Mouse (Mus musculus) neutrophil, adult 83 days (primary cell): Measurements from ENCODE around the gene Tmem50b. TPM values are rescaled to one million over a fixed set of nuclear protein-coding genes. Genes with fewer than 3 reads are reported as not detected.

Experiments used
- total RNA-seq, 2 experiments: library from RNA; stranded (reverse); gene quantifications; one replicate each; pipeline ENCODE4 v1.2.4; 2023

Tmem50b gene
- total RNA-seq: 10 to 100 TPM; 63.2 to 69.9 TPM

GRCm38 (mm10) chr16:91597672-91598010 lies at the start of gene Tmem50b:
Tmem50b (minus strand) TSS chr16:91597800.

GRCm38 (mm10) chr16:91646681-91647419 lies 49.2 kb upstream of the Tmem50b start, which contains the start of gene Gart:
Gart (minus strand) TSS chr16:91646952.

DNA sequence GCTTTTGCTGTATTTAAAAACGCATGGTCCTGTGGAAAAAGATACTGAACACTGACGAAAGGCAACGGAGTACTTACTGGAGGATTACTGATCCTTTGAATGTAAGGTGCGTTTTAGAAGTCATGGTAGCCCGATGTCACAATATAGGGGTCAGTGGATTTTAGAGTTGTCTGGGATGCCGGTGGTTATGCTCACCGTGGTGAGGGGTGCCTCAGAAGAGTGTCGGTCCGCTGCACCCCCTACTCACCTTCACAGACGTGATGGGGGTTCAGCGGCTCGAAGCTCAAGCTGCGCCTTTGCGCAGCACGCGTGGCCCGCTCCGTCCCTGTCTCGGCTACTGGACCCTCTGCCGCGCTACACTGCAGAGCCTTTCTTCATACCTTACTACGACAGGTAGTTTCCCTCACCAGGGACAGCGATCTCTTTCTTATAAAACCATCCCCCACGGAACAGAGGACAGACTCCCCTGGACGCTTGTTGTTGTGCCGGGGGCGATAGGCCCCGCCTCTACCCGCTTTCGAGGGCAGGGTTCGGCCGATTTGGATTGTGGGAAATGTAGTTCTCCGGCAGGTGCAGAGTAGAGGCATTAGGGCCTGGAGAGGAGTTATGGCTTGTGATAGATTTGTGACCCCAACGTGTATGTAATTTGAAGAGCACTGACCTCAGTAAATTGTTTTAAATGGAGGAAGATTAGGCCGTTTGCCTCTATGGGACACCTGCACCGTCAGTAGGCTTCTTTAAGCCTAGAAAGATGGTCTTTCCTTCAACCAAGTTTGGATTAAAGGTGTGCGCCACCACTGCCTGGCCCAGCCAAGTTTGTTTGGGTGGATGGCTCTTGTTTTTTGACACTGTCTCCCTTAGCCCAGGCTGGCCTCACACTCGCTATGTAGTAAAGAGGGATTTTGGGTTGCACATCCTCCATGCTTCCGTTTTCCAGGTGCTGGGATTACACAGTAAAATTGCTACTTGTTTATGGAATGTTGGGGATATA lies 21.2 kb upstream of the Tmem50b start, which contains the start of gene Dnajc28:
Gene Dnajc28, minus strand, starts transcription at position 516 of the 991 bp plus-strand sequence.

DNA sequence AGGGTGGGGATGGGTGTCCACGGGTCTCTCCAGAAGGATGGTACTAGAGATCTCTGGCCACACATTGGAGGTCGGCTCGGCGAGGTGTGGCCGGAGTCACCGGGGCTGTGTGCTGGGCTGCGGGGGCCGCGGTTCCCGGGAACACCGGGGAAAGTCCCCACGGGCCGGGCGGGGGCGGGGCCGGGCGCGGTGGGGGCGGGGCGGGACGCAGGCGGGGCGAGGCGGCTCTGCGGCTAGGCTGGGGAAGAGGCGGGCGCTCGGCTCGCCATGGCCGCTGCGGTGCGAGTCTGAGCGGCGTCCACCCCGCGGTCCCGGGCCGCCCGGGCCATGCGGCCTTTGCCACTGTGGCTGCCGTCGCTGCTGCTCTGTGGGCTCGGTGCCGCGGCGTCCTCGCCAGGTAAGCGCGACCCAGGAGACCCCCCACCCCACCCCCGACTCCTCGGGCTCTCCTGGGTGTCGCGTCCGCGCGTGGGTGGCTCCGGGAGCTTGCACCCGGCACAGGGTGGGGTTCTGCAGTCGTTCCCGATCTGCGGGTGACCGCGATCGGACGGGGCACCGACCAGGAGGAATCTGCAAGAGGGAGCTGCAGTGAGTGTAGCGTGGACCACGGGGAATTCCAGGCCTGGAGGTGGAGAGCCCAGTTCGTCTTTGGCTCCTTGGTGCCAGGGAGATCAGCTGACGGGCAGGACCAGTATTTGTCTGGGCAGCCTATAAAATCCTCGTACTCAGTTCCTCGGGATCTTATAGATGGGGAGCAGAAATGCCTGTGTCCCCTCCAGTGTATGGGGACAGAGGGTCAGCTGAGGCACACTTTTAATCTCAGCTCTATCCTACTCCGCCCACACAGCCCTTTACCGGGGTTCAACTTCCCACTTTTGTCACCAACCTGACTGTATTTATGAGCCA lies 50.5 kb downstream of the Tmem50b start, which contains the start of gene Ifngr2:
Gene Ifngr2, plus strand, starts transcription at position 237 of the 906 bp plus-strand sequence.

Other genes with a start within 250 kb of the Tmem50b start
- gene Ifnar2, start 225.0 kb downstream of the Tmem50b start, total RNA-seq: 100 to 1,000 TPM; 127 to 133 TPM
- not detected for gene Gm21970, start 206.1 kb downstream of the Tmem50b start, total RNA-seq
- gene Il10rb, start 191.6 kb downstream of the Tmem50b start, total RNA-seq: 10 to 100 TPM; 70.2 to 79.0 TPM
- gene Ifnar1, start 112.6 kb downstream of the Tmem50b start, total RNA-seq: 10 to 100 TPM; 82.8 to 84.9 TPM
- gene Ifngr2, start 50.7 kb downstream of the Tmem50b start, total RNA-seq: 10 to 100 TPM; 57.5 to 87.3 TPM
- 1 to 10 TPM; 1.6 to 1.8 TPM for gene Dnajc28, start 21.2 kb upstream of the Tmem50b start, total RNA-seq
- 10 to 100 TPM; 51.8 to 62.0 TPM for gene Gart, start 49.2 kb upstream of the Tmem50b start, total RNA-seq
- gene Son, start 49.7 kb upstream of the Tmem50b start, total RNA-seq: 100 to 1,000 TPM; 286 to 311 TPM
- gene Donson, start 91.0 kb upstream of the Tmem50b start, total RNA-seq: 10 to 100 TPM; 17.6 to 32.4 TPM
- gene Cryzl1, start 131.2 kb upstream of the Tmem50b start, total RNA-seq: 10 to 100 TPM; 30.8 to 30.9 TPM
- gene Itsn1, start 131.5 kb upstream of the Tmem50b start, total RNA-seq: 10 to 100 TPM; 14.4 to 20.7 TPM